Mouse (Mus musculus): Measurements from ENCODE around the gene Pde9a.

Gene Pde9a

DNA sequence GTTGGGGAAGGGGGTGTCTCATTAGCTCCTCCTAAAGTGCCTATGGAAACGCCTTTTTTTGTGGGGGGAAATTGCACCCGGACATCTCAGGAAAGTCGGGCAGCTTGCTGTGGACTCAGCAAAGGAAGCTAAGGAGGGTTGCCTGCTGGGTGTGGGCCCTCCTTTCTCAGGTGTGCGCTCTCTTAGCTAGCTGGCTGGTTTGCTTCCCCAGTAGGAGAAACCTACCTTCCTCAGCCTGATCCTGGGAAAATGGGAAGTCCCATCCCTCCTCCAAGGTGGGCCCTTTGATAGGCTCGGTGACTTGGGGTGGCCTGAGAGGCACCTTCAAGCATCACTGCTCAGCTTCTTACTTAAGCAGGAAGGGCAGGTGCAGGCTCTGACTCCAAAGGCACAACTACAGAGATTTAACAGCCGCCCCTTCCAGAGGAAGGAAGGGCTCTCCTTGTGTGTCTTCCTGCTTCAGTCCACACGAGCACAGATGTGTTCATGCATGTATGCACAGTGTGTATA is 811 bp downstream of the Pde9a start:
- DNase-seq (ENCODE audit: extremely low read depth, low read depth): no peak

DNA sequence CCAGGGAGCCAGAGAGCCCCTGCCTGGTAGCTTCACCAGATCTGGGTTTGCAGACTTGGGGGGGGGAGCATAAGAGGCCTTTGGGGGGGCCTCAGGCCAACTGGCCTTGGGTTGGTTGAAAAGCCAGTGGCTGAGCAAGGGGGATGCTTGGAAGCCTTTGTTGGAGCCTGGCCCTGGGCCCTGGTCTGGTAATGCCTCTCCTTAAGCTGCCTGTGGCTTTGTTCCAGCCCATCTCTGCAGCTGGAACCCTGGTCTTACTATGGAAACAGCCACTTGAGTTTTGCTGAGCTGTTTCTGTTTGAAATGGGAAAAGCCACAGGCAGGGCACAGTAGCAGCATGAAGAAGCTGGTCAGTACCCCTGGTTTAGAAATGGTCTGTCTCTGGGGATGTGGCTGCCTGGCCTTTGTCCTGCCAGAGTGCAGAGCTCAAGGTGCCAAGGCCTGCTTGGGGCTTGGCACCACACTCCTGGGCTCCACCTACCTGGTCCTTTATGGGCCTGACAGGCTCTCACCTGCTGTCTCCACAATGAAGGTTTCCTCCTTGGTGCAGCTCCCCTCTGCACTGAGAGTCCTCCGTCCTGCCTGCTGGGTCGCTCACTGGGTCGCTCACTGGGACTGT is 3.5 kb downstream of the Pde9a start:
- DNase-seq (ENCODE audit: extremely low read depth, low read depth): no peak

DNA sequence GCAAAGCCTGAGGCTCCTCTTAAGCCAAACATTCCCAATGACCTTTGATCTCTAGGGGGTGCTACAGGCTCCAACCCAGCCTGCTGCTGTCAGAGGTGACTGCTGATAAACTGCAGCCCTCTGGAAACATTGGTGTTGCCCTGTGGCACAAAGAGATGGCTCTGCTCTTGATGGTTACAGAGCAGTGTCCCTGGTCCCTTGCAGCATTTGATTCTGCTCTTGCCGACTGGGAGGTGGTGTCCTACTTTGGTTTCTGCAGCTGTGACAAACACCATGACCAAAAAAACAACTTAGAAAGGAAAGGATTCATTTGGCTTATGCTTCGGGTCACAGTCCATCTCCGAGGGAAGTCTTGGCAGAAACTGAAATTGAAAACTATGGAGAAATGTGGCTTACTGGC is 5.5 kb downstream of the Pde9a start:
- no peak for DNase-seq (ENCODE audit: extremely low read depth, low read depth)

DNA sequence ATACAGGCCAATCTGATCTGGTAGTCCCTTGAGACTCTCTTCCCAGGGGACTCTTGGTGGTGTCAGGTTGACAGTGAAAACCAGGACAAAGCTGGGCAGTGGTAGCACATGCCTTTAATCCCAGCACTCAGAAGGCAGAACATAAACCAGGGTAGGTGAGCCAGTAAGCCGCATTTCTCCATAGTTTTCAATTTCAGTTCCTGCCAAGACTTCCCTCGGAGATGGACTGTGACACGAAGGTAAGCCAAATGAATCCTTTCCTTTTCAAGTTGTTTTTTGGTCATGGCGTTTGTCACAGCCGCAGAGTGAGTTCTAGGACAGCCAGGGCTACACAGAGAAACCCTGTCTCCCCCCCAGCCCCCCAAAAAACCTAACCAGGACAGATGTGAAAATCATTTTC is 6.0 kb downstream of the Pde9a start:
- DNase-seq (ENCODE audit: extremely low read depth, low read depth): no peak

DNA sequence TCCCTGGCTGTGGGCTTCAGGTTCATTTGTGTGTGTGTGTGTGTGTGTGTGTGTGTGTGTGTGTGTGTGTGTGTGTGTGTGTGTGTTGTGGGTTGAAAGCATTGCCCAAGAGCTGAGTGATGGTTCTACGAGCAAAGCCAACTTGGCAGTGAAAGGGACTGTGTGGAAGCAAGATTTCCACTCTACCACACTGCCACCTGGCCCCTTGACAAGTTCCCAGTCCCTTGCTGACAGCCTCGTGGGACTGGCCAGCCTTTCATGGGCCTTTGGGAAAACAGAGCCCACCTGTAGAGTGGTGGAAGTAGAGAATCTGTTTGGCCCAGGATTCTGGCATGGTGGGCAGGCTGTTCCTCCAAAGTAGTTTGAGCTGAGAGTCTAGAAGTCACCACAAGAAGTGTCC is 7.8 kb downstream of the Pde9a start:
- DNase-seq (ENCODE audit: extremely low read depth, low read depth): no peak

DNA sequence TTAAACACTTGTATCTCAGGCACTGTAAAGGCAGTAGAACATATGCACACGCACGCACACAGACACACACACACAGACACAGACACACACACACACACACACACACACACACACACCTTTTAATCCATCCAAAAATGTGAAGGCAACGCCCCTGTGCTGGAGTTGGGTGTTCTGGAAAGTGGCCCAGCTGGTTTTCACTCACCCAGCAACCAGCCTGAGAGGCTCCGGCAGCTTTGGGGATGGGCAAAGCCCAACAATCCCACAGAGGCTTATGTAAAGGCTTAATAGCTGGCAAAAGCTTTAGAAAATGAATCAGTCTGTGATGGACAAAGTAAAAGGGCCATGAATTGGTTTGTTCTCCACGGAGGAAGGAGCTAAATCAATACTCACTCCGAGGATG is 14.3 kb downstream of the Pde9a start:
- no peak for DNase-seq (ENCODE audit: extremely low read depth, low read depth)

DNA sequence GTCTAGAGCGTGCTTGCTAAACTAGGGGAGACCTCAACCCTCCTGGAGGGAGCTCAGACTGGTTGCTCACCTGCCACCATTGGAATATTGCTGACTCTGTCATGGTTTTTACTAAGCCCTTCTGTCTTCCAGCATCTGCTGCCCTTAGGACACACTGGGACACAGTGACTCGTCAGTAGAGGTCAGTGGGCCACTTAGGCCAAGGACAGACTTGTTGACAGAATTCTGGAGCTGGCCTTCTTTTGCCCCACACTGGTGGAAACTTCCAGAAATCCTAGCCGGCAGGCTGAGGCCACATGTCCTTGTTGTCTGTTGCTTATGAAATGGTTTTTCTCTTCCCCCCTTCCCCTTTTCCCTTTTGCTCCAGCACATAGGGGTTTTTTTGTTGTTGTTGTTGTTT is 15.2 kb downstream of the Pde9a start:
- DNase-seq (ENCODE audit: extremely low read depth, low read depth): no peak

DNA sequence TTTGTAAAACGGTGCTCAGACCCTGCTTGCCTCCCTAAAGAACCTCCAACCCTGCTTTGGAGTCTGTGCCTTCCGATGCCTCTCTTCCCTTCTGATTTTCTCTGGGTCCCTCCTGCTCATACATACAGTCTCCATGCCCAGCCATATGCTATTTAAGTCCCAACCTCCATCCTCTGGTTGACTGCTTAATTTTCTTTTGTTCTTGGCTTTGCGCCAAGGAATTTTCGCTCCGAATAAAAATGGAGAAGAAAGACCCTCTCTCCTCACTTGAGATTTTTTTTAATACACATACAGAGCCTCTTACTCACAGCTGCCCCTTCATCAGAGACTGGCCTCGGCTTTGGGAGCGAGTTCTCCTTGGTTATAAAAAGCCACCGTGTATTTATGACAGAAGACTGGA is 16.7 kb downstream of the Pde9a start:
- no peak for DNase-seq (ENCODE audit: extremely low read depth, low read depth)

DNA sequence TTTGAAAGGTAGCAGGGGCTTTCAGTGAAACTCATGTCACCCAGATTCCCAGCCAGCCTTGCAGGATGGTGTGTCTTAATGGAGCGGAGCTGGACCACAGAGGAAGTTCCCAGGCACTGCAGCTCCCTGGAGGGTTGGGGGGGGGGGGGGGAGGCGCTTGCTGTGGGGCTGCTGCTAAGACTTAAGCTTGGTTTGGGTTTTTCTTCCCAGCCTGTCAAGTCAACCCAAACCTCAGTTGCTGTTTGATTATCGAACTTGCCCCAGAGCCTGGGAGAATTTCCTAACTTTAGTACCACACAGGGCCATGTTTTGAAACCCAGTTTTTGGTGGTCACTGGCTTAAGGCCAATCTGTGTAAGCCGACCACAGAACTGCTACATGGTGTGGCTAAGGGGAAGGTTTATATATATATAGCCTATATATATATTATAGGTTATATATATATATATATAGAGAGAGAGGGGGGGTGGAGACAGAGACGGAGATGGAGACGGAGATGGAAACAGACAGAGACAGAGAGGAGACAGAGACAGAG is 19.8 kb downstream of the Pde9a start:
- no peak for DNase-seq (ENCODE audit: extremely low read depth, low read depth)

DNA sequence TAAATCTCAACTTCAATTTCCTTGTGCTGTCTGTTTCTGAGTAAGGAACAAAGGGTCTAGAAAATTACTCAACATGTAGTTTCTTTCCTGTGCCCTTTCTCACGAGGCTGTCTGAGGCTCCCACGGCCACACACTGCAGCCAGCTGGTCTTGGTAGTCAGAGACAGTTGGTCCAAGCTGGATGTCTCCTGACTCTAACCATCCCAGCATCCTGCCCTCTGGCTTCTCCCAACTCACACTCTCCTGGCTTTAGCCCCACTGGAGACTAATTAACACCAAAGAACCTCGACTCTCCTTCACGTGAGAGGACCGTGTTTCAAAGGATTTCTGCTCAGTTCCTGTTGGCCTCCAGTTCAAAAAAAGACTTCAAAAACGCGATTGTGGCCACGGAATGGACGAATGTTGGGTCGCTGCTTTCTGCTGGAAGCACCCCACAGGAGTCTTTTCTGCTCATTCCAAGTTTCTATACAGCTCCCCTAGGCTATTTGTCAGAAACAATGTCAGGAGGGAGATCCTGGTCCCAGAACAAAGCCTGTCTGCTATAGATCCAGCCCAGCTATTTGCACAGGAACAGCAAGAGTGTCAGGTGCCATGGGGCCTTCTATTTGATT is 23.8 kb downstream of the Pde9a start:
- no peak for DNase-seq (ENCODE audit: extremely low read depth, low read depth)

DNA sequence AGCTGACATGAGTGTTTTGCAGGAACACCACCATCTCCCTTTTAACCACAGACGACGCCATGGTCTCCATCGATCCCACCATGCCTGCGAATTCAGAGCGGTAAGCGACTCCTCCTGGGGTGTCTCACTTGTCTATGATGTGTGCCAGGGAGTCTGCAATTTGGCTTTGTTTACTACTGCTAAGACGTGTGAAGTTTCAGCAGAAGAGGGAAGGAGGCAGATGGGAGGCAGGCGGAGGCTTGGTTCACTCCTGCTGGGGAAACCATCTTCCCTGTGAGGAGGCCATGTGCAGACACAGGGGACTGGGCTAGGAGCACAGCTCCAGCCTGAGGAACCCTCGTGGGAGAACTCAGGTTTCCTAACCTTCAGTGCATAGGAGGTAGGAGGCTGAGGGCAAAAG is 29.2 kb downstream of the Pde9a start:
- no peak for DNase-seq (ENCODE audit: extremely low read depth, low read depth)

DNA sequence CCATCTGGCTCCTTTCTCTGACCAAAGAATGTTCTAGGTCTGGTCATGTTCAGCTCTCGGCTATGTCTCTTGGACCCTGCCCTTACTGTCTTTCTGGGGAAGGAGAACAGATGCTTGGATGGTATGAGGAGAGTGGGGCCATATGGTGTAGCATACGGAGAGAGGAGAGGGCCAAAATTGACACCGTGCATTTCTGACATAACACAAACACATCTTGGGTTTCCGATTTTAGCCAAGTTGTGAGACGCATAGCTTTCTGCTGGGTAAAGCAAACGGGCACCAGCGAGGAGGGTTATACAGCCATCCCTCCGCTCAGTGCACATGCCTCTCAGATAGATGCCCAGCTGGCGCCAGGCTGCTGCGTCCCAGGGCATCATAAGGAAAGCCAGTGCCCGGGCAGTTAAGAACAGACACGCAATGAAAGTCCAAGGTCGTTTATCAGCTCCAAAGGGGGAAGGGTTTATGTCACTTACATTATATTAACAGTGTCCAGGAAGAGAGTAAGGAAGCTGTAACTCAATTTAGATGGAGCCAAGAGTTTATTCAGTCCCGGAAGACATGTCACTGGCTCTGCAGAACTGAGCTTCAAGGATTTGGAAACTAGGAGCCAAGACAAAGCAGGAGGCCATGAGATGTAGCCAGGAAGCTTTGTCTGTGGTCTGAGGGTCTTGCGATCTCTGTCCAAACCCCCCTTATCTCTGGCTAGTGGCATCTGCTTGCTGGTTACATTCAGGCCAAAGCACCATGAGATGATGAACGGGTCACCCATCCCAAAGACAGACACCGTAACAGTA is 33.0 kb downstream of the Pde9a start:
- DNase-seq (ENCODE audit: extremely low read depth, low read depth): no peak

DNA sequence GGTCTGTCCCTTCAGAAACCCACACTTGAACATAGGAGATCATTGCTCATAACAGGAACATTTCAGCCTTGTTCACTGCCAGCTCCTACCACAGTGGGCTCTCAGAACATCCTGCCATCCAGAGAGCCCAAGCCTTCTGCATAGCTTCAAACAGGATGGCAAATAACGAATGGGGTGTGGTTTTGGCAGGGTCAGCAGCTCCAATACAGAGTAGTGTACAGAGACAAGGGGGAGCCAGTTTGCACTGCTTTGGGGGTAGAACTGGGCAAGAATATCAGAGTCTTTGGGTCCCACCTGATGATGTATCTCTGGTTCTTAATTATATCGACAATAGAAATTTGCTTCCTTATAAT is 33.6 kb downstream of the Pde9a start:
- no peak for DNase-seq (ENCODE audit: extremely low read depth, low read depth)

DNA sequence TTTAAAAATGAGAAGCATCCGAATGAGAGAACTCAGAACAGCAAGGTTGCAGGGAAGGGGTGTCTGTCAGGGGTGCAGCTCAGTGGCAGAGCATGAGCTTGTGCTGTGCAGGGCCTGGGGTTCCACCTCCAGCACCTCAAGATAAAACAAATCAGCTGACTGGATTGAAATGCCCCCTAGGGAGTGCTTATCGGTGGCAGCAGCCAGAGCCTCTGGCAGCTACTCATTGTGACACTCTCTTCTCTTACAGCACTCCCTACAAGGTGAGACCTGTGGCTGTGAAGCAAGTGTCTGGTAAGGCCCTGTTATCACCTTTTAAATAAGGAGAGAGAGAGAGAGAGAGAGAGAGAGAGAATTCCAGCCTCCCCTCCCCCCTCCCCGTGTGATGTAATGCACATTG is 34.0 kb downstream of the Pde9a start:
- no peak for DNase-seq (ENCODE audit: extremely low read depth, low read depth)

DNA sequence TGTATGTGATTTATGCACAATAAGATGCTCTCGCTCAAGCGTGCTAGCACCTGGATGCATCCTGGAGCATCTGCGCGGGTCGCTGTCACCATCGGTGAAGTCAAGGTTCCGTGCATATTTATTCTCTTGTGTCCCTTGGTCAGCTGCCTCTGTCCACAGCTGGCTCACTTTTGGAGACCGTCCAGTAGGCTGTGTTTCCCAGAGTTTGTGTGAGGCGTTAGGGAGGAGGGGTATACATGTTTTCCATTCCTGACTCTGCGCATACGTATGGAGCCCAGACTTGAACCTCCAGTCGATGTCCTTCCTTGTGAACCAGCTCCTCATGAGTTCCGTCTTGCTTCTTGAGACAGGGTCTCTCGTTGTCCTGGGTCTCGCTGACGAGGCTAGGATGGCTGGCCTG is 34.6 kb downstream of the Pde9a start:
- no peak for DNase-seq (ENCODE audit: extremely low read depth, low read depth)

DNA sequence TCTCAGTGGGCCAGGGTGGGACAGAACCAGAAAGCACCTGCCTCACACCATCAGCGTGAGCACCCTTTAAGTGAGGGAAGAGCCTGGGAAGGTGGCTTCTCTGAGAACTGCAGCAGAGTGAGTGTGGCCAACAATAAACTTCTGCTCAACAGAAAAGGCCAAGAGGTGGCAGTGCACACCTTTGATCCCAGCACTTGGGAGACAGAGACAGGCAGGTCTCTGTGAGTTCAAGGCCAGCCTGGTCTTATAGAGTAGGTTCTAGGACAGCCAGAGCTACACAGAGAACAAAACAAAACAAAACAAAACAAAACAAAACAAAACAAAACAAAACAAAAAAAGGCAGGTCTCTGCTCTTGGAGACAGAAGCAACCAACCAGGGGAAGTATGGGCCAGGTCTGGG is 36.4 kb downstream of the Pde9a start:
- no peak for DNase-seq (ENCODE audit: extremely low read depth, low read depth)

DNA sequence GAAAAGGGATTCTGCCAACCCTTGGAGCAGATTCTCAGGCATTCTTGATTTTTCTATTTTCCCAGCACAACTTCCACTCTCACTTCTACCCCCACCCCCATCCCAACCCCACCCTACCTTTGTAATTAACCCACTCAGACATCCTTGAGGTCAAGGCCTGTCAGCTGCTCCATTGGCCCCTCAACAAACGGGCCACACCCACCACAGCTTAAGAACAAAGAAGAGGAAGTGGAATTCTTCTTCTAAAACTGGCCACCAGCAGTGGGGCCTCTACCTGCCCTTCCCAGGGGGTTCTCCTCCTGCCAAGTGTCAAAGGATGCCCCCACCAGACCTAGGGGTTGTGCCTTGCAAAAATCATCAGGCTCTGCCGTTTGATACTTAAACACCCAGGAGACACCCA is 37.0 kb downstream of the Pde9a start:
- no peak for DNase-seq (ENCODE audit: extremely low read depth, low read depth)

DNA sequence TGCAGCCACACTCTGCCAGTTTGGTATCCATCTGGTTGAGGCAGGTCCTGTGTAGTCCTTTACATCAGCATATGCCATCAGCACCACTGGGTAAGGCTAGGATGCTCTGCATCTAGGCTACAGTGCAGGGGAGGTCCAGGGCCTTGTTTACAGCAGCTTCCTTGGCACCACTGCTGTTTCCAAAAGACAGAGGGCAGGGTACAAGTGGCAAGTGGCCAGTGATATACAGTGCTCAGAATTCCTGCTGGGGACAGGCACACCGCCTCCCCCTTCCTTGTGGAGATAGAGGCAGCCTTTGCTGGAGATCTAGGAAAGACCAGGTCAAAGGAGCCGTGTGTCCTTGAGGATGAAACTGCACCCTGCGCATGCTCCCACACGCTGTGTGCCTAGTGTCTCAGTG is 38.3 kb downstream of the Pde9a start:
- no peak for DNase-seq (ENCODE audit: extremely low read depth, low read depth)

DNA sequence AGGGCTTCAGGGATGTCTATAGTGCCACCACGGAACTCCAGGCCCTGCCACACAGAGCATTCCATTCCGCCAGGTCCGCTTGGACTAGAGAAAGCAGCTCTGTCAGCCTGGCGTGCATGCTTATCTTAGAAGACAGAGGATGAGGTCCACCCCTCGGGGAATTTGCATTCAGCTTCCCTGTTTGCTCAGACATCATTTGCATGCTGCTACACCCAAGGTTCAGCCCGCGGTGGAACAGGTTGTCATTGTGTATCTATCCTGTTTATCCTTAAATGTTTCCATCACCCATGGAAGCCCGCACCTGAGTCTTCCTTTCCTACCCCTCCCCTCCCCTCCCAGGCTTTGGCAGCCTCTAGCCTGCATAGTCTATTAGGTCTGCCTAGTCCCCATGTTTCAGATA is 38.8 kb downstream of the Pde9a start:
- no peak for DNase-seq (ENCODE audit: extremely low read depth, low read depth)

DNA sequence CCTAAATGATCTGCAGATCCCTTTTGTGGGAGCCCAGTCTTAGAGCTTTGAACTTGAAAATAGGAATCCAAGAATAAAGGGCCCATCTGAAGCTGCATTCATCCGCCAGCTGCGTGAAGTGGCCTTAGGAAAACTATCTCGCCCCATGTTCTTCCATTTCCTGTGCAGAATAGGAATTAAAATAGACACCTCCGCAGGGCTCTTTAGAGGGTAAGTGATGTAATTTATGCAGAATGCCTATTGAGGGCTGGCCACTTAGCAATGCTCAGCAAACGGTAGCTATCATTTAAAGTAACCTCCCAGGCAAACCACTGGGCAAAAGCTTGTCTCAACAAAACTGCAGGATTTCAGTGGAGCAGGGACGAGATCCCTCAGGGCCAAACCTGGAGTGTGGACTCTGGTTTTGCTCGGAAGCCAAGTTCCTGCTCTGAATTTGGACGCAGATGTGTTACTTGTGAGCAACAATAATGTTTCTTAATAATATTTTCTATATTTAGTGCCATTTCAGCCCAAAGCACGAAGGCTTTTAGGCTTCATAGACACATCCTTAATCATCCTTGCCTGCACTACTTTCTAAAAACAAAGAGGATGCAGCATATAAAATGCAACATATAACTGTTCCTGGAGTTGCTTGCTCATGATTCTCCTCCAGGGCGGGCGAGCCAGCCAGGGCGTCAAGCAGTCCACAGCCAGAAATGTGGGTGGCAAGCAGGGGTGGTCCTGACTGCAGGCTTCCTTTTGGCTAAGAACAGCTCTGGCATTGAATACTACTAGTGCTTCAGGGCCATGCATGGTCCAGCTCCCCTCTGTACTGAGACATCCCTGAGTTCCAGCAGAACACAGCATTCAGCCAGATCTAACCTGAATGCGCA is 40.1 kb downstream of the Pde9a start:
- no peak for DNase-seq (ENCODE audit: extremely low read depth, low read depth)

DNA sequence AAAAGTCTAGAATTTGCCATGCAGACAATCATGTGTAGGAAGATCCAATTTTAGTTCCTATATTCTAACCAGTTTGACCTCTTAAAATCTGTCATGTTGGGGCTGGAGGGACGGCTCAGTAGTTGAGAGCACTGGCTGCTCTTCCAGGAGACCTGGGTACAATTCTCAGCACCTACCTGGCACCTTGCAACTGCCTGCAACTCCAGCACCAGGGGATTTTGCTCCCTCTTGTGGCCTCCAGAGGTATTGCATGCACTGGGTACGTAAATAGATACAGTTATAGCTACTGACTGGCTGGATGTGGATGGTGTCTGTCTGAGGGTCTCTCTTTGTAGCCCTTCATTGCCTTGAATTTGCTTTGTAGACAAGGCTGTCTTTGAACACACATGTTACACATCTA is 43.4 kb downstream of the Pde9a start:
- DNase-seq (ENCODE audit: extremely low read depth, low read depth): no peak

DNA sequence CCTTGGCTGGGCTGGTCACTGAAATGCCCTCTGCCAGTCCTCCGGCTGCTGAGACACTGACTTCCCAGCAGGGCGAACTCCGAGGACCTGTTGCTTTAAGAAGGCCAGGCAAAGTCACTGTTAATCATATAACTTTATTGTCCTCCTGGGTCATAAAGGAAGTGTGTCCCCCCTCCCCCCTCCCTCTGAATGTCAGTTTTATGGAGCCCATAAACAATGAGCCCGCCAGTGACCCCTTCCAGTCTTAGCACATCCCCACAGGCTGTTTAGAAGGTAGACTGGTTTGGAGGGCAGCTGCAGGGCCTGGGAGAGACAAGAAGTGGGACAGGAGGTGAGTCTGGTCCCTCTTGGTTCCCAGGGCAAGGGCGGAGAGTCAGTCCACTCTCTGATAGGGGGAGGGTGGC is 46.9 kb downstream of the Pde9a start:
- no peak for DNase-seq (ENCODE audit: extremely low read depth, low read depth)

Data from MEL-GATA-1-ER (cell line).